Mouse (Mus musculus) ovary, postnatal 10 days (tissue): ENCODE measurements around the gene Snph.
A peak's percentile ranks its signal among the peaks of the same experiment; 100 is the strongest.

ENCODE experiments used
- DNase-seq: peaks from one replicate; pipeline ENCODE4 v3.0.0; 2022; ENCODE audit warnings: low spot score

Gene Snph

DNA sequence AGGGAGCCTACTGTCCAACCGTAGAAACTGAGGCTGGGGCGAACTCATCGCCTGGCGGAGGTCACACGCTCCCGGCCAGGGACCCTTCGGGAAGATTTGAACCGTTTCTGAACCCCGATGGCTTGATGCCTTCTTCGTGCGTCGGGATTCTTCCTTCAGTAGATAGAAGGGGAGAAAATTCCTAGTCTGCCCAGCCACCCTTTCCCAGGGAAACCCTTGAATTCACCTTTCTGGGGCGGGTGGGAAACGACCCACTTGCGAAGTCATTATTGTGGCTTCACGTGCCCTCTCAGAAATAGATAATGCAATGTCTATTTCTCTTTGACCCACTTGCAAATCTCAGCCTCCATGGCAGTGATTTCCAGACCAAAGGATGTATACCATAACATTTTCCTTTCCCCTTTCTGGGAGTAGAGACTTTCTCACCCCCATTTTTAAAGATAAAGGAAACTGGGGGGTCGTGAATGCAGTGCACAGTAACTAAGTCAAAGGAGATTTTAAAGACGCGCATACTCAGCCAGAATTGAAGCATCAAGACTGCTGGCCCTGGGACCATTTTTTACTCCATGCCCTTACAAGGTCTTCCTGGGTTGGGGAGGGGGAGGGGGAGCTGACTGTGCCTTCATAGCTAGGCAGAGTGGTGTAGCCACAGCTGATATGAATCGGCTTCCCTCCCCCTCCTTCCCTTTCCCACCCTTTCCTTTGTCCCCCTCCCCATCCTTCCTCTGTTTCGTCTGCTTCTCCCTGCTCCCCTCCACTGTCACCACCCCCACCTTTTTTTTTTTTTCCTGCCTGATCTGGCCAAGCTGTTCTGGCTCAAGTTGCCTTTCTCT is 89.1 kb downstream of the Snph start:
- no peak for DNase-seq

DNA sequence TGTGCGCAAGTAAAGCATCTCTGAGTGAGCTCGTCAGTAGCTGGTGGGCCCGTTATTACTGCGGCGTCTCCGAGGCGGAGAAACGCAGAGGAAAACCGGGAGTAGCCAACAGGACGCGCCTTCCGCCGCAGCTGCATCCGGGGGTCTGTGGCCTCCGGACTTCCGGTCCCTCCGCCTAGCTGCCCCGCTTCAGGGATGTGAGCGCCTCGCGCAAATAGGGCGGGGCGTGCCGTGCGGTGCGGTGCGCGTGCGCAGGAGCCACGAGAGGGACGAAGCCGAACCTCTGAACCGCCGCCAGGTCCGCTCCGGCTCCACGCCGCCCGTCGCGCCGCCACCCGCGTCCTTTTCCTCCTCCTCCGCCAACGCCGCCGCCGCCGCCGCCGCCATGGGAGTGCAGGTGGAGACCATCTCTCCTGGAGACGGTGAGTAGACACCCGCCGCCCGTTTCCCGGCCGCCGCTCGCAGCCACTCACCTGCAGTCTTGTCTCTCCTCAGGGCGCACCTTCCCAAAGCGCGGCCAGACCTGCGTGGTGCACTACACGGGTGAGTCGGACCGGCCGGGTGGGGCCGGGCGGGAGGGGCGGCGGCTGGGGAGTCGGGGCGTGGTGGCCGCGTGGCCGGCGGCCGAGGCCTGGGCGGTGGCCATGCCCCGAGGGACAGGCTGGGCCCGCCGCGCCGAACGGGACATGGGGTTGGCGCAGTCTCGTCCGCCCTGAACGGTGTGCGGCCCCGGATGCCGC is 89.9 kb downstream of the Snph start, which contains the start of gene Fkbp1a:
Fkbp1a (plus strand) TSS at position 161 of the 740 bp plus-strand sequence.
- peak; percentile 91 for DNase-seq
